Mouse (Mus musculus) embryo, embryonic 11 days (tissue): ENCODE data around the gene Uqcrh.

Experiments
- DNase-seq: peaks from one replicate; pipeline ENCODE4 v3.0.0-alpha.2; 2015

The Uqcrh gene

GRCm38 (mm10) chr4:116053399-116053961, 21.4 kb downstream of the Uqcrh start, which contains the start of gene Nsun4:
Gene Nsun4 (minus strand): TSS chr4:116053876.
- peak; percentile 95 for DNase-seq

- peak; percentile 65 for DNase-seq
Measured at GRCm38 (mm10) chr4:116052526-116053293, 22.2 kb downstream of the Uqcrh start.

- no peak for DNase-seq
Measured at GRCm38 (mm10) chr4:116049211-116049610, 25.7 kb downstream of the Uqcrh start.

DNA sequence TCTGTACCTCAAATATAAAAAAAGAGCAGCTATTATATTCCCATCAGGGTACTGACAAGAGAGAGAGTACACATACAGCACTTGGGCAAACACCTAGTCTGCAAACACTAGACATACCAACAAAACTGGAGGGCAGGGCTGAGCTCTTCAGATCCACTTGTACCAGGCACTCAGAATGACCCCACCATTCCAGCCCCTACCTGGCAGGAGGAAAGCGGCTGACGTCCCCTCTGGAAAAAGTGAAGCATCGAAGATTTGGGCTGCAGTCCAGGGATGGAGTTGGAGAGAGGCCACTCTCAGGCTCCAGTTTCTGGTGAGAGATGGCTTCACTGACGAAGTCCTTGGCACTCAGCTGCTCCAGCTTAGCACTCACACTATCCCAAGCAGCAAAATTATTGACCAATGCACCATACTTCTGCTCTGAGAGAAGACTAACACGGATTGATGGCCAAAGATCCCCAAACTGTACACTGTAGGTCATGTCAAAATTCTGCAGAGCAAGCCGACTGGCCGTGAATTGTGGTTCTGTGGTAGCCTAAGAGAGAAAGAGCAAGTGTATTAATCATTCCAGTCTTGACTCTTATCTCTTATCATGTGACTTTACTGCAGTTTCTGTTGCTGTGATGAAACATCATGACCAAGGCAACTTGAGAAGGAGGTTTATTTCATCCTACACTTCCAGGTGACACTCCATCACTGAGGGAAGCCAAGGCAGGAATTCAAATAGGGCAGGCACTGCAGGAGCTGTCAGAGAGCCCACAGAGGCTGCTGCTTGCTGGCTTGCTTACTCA, 26.5 kb downstream of the Uqcrh start:
- DNase-seq = no peak

- DNase-seq = no peak
Measured at GRCm38 (mm10) chr4:116047681-116048080, 27.2 kb downstream of the Uqcrh start.

DNA sequence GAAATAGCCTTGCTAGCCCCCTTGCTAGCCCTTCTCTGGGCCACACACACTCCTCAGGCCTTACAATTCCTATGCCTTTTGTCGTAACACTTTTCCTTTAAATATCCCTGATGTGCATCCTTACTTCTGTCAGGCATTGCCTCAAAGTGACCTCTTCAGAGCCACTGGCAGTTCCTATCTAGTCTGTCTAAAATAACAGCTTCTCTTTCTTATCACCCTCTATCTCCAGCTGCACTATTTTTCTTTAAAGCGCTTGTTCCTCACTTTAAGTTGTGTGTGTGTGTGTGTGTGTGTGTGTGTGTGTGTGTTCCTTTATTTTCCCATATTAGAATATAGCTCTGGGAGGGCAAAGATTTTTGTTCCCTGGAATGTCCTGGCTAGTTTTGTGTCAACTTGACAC, 28.3 kb downstream of the Uqcrh start:
- no peak for DNase-seq

GRCm38 (mm10) chr4:116042186-116042585, 32.7 kb downstream of the Uqcrh start:
- no peak for DNase-seq

DNA sequence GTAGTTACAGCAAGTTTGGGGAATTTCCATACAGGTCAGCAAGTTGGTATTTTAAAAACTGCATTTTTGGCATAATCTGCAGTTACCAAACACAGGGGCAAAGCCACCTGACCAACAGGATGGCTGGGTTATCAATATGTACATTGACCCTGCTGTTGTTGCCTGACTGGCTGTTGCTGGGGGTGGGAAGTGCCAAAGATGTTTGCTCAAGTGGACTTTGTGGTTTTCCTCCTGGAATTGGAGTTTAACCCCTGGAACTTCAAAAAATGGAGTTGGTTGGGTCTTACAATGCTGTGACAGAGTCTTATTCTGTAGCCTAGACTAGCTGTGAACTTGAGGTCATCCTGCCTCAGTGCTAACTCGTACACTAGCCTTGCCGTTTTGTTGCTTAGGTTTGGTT, 34.4 kb downstream of the Uqcrh start:
- no peak for DNase-seq

- no peak for DNase-seq
Measured at GRCm38 (mm10) chr4:116033374-116033773, 41.5 kb downstream of the Uqcrh start.

GRCm38 (mm10) chr4:116032906-116033305, 42.0 kb downstream of the Uqcrh start:
- no peak for DNase-seq

- DNase-seq = no peak
Measured at GRCm38 (mm10) chr4:116017902-116018746, 56.7 kb downstream of the Uqcrh start, which contains the start of gene Faah. Gene Faah (minus strand): TSS chr4:116017926.

- DNase-seq = peak; percentile 89
Measured at GRCm38 (mm10) chr4:116017300-116017901, 57.5 kb downstream of the Uqcrh start.
